Mouse (Mus musculus) limb, embryonic 11.5 days (tissue): ENCODE results near the gene Prrx2. TPM values are rescaled to one million over a fixed set of nuclear protein-coding genes. Genes with fewer than 3 reads are reported as not detected.

Experiments used
- ATAC-seq: fragments of 200-750 bp; cut with Nextera tagmentation; 2 replicates; pipeline ENCODE4 v1.8.0; 2017; ENCODE audit warnings: low read depth; ENCODE audit not compliant: insufficient number of reproducible peaks, low FRiP score, low TSS enrichment
- DNase-seq: peaks from one replicate; pipeline ENCODE4 v3.0.0-alpha.2; 2015; ENCODE audit warnings: low spot score
- H3K27ac ChIP-seq: fragments of 300-500 bp; sonication (generic); replicated peaks from 2 replicates; pipeline ENCODE4 v1.5.1; 2014; ENCODE audit warnings: low read depth, mild to moderate bottlenecking, low read length
- H3K27me3 ChIP-seq: fragments of 300-500 bp; sonication (generic); 2 replicates; pipeline ENCODE4 v1.6.1; 2014; ENCODE audit warnings: mild to moderate bottlenecking, low read length, mixed read lengths; ENCODE audit not compliant: control insufficient read depth, insufficient read depth
- H3K36me3 ChIP-seq: fragments of 300-500 bp; sonication (generic); 2 replicates; pipeline ENCODE4 v1.6.1; 2014; ENCODE audit warnings: mild to moderate bottlenecking, low read length, moderate library complexity, mixed read lengths; ENCODE audit not compliant: control insufficient read depth, insufficient read depth
- H3K4me1 ChIP-seq: fragments of 300-500 bp; sonication (generic); 2 replicates; pipeline ENCODE4 v1.6.1; 2014; ENCODE audit warnings: low read length, mixed read lengths; ENCODE audit not compliant: control insufficient read depth, insufficient read depth
- H3K4me2 ChIP-seq: fragments of 300-500 bp; sonication (generic); 2 replicates; pipeline ENCODE4 v1.6.1; 2014; ENCODE audit warnings: low read depth, mild to moderate bottlenecking, moderate library complexity; ENCODE audit not compliant: severe bottlenecking
- H3K4me3 ChIP-seq: fragments of 300-500 bp; sonication (generic); 2 replicates; pipeline ENCODE4 v1.5.1; 2014; ENCODE audit warnings: low read depth, low read length
- H3K9ac ChIP-seq: fragments of 300-500 bp; sonication (generic); 2 replicates; pipeline ENCODE4 v1.6.1; 2014; ENCODE audit warnings: mild to moderate bottlenecking, low read length
- H3K9me3 ChIP-seq: fragments of 300-500 bp; sonication (generic); 2 replicates; pipeline ENCODE4 v1.6.1; 2016; ENCODE audit warnings: low read length; ENCODE audit not compliant: control insufficient read depth
- WGBS: fragments of 180-500 bp; shearing (Covaris S2); extraction: QIAGEN DNeasy Blood & Tissue Kit; methylation state at CpG from one replicate; pipeline ENCODE4 v1.1.7; 2014; 5-methylcytosine and 5-hydroxymethylcytosine counted together
- polyA plus RNA-seq: library from polyadenylated mRNA; unstranded; fragments of >200 nt; fragmentation: Nextera tagmentation; extraction: Ambion mirVana; gene quantifications from 2 replicates; pipeline ENCODE4 v1.2.1, GENCODE M21; 2014

Prrx2 gene
- polyA plus RNA-seq, 1 experiment from 2014 or later, result 138 TPM

- no peak overlapping the region for H3K4me3 ChIP-seq
- H3K9me3 ChIP-seq, result no peaks in the 10 kb centered on the region
- no peak for DNase-seq
- H3K9ac ChIP-seq, result no peak overlapping the region
- peak overlapping the region; percentile 65; the same call in 1 of the 2 replicates for H3K27ac ChIP-seq
- no peak for ATAC-seq
- H3K27me3 ChIP-seq, result no peaks in the 10 kb centered on the region
- peaks cover 2% of the 10 kb centered on the region; the same call in 1 of the 2 replicates for H3K36me3 ChIP-seq
- 74% methylated on average over 8 of the region's 8 CpGs for WGBS
- peaks cover 56% of the 10 kb centered on the region for H3K4me1 ChIP-seq
- no peak overlapping the region for H3K4me2 ChIP-seq
Observed at GRCm38 (mm10) chr2:30870863-30871262, 36.1 kb downstream of the Prrx2 start.

- Histone ChIP-seq H3K9me3 (no peaks in the 10 kb centered on the region), H3K9ac (no peak overlapping the region), H3K36me3 (peaks cover 2% of the 10 kb centered on the region; the same call in 1 of the 2 replicates), H3K4me1 (peaks cover 59% of the 10 kb centered on the region), H3K27ac (peak overlapping the region; percentile 85), H3K4me2 (no peak overlapping the region), H3K4me3 (no peak overlapping the region), H3K27me3 (no peaks in the 10 kb centered on the region)
- DNase-seq, result peak; percentile 90
- peak; percentile 32; the same call in 1 of the 2 replicates for ATAC-seq
- WGBS, result 9% methylated on average over 6 of the region's 6 CpGs
Observed at GRCm38 (mm10) chr2:30872669-30873068, 37.9 kb downstream of the Prrx2 start.

- no peaks in the 10 kb centered on the region for H3K27me3 ChIP-seq
- no peaks in the 10 kb centered on the region for H3K9me3 ChIP-seq
- peaks cover 57% of the 10 kb centered on the region for H3K4me1 ChIP-seq
- H3K9ac ChIP-seq, result no peak overlapping the region
- no peak overlapping the region for H3K4me2 ChIP-seq
- peak overlapping the region; percentile 83; the same call in 1 of the 2 replicates for H3K27ac ChIP-seq
- ATAC-seq (no peak), DNase-seq (no peak)
- WGBS, result 40% methylated on average over 10 of the region's 10 CpGs
- H3K4me3 ChIP-seq, result no peak overlapping the region
- H3K36me3 ChIP-seq, result peaks cover 8% of the 10 kb centered on the region; the same call in 1 of the 2 replicates
Observed at GRCm38 (mm10) chr2:30874445-30874844, 39.7 kb downstream of the Prrx2 start.

GRCm38 (mm10) chr2:30875096-30875495, 40.3 kb downstream of the Prrx2 start:
- no peak overlapping the region for H3K4me2 ChIP-seq
- peaks cover 12% of the 10 kb centered on the region; the same call in 1 of the 2 replicates for H3K36me3 ChIP-seq
- no peaks in the 10 kb centered on the region for H3K9me3 ChIP-seq
- 65% methylated on average over 7 of the region's 7 CpGs for WGBS
- H3K4me3 ChIP-seq, result no peak overlapping the region
- no peak for ATAC-seq
- H3K27ac ChIP-seq, result peak overlapping the region; percentile 83
- H3K9ac ChIP-seq, result no peak overlapping the region
- H3K27me3 ChIP-seq, result no peaks in the 10 kb centered on the region
- H3K4me1 ChIP-seq, result peaks cover 52% of the 10 kb centered on the region
- DNase-seq, result no peak

- no peak overlapping the region for H3K4me3 ChIP-seq
- DNase-seq (no peak), ATAC-seq (no peak)
- peaks cover 49% of the 10 kb centered on the region for H3K4me1 ChIP-seq
- no peaks in the 10 kb centered on the region for H3K27me3 ChIP-seq
- peaks cover 16% of the 10 kb centered on the region; the same call in 1 of the 2 replicates for H3K36me3 ChIP-seq
- 0 out of 2 replicates have a peak overlapping the region, but pooled peaks have one; percentile 34 for H3K9ac ChIP-seq
- WGBS, result 42% methylated on average over 11 of the region's 11 CpGs
- H3K9me3 ChIP-seq, result no peaks in the 10 kb centered on the region
- no peak overlapping the region for H3K4me2 ChIP-seq
- H3K27ac ChIP-seq, result peak overlapping the region; percentile 83
Observed at GRCm38 (mm10) chr2:30875621-30876432, 41.1 kb downstream of the Prrx2 start.

- Histone ChIP-seq H3K4me1 (peaks cover 21% of the 10 kb centered on the region), H3K4me3 (no peak overlapping the region), H3K36me3 (peaks cover 21% of the 10 kb centered on the region), H3K4me2 (no peak overlapping the region), H3K9ac (no peak overlapping the region), H3K9me3 (no peaks in the 10 kb centered on the region), H3K27me3 (no peaks in the 10 kb centered on the region), H3K27ac (no peak overlapping the region)
- ATAC-seq (no peak), DNase-seq (no peak)
- WGBS, result 93% methylated on average over 15 of the region's 15 CpGs
Observed at GRCm38 (mm10) chr2:30879481-30879880, 44.7 kb downstream of the Prrx2 start.

- Histone ChIP-seq H3K9me3 (no peaks in the 10 kb centered on the region), H3K4me1 (peaks cover 11% of the 10 kb centered on the region), H3K4me3 (no peak overlapping the region), H3K4me2 (no peak overlapping the region), H3K9ac (no peak overlapping the region), H3K27me3 (no peaks in the 10 kb centered on the region), H3K27ac (no peak overlapping the region), H3K36me3 (peaks cover 24% of the 10 kb centered on the region)
- whole genome bisulfite sequencing, result 90% methylated on average over 7 of the region's 7 CpGs
- ATAC-seq (no peak), DNase-seq (no peak)
Observed at GRCm38 (mm10) chr2:30881215-30881614, 46.4 kb downstream of the Prrx2 start.

GRCm38 (mm10) chr2:30884852-30885373, 50.1 kb downstream of the Prrx2 start:
- Histone ChIP-seq H3K4me2 (no peak overlapping the region), H3K4me3 (no peak overlapping the region), H3K27me3 (no peaks in the 10 kb centered on the region), H3K9me3 (no peaks in the 10 kb centered on the region), H3K27ac (0 out of 2 replicates have a peak overlapping the region, but pooled peaks have one; percentile 53), H3K4me1 (peaks cover 9% of the 10 kb centered on the region), H3K36me3 (peaks cover 13% of the 10 kb centered on the region), H3K9ac (no peak overlapping the region)
- no peak for DNase-seq
- no peak for ATAC-seq
- 93% methylated on average over 4 of the region's 4 CpGs for WGBS
